Mouse (Mus musculus): ENCODE data around the gene Adal.

- no peak for TF ChIP-seq CTCF (IDR thresholded peaks at IDR 0.05)
- TF ChIP-seq POLR2A (IDR thresholded peaks at IDR 0.05; ENCODE audit: insufficient read depth, low read depth, low read length) = no peak
- no peak for TF ChIP-seq EP300 (IDR thresholded peaks at IDR 0.05; ENCODE audit: insufficient read depth, low read depth, low read length)
Measured at GRCm38 (mm10) chr2:121195466-121195865, 55.2 kb downstream of the Adal start.

Data from heart, adult 2 months (tissue).